Mouse (Mus musculus): ENCODE results near the gene Atf4. TPM values are rescaled to one million over a fixed set of nuclear protein-coding genes. Genes with fewer than 3 reads are reported as not detected.

Atf4 gene
- polyA plus RNA-seq (2015; fragmentation: Nextera tagmentation; extraction: Ambion mirVana), result 145 and 160 TPM in 2 replicates

DNA sequence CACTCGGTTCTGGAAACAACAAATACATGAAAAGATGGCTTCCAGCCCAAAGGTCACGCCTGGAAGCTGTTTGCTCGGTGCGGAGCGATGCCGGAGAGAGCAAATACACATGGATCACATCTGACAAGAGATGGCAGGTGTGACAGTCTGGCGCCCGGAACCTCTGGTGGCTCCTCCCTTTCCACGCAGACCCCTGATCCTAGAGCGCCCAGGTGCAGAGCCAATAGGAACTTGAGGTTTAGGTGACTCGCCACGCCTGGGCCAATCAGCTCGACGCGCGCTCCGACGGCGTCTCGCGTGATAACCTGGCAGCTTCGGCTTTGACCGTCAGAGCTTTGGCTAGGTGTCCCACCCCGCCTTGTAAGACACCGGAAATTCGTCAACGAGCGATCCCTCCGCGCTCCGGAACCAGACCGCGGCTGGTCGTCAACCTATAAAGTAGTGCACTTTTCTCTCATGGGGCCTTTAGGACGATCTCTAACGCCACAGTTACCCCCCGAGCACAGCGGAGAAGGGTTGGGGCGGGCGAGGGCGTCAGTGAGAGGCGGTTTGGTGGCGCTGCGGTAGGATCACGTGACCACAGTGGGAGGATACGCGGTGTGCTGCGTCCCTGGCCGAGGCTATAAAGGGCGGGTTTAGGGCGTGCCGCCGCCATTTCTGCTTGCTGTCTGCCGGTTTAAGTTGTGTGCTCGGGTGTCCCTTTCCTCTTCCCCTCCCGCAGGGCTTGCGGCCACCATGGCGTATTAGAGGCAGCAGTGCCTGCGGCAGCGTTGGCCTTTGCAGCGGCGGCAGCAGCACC is at the start of gene Atf4:
TSS of gene Atf4 (plus strand) at position 338 of the 799 bp plus-strand sequence.
- under 1% methylated on average over 62 of the region's 62 CpGs for WGBS
- peak within 1 kb of the TSS; percentile 100 for H3K9ac ChIP-seq
- H3K36me3 ChIP-seq, result peaks cover 57% of the 10 kb centered on the region
- peak within 1 kb of the TSS; percentile 97 for H3K4me3 ChIP-seq
- peak within 1 kb of the TSS; percentile 99 for H3K27ac ChIP-seq
- ATAC-seq (ENCODE audit: insufficient number of reproducible peaks, low FRiP score, low TSS enrichment, low read depth), result peak; percentile 93
- peaks cover 41% of the 10 kb centered on the region for H3K4me1 ChIP-seq
- H3K27me3 ChIP-seq, result no peaks in the 10 kb centered on the region
- H3K9me3 ChIP-seq, result no peaks in the 10 kb centered on the region
- H3K4me2 ChIP-seq, result peak within 1 kb of the TSS; percentile 85

- H3K9ac ChIP-seq, result no peak overlapping the region
- H3K4me3 ChIP-seq, result no peak overlapping the region
- no peak overlapping the region for H3K27ac ChIP-seq
- 84% methylated on average over 3 of the region's 3 CpGs for WGBS
- peaks cover 5% of the 10 kb centered on the region for H3K36me3 ChIP-seq
- H3K9me3 ChIP-seq, result no peaks in the 10 kb centered on the region
- H3K27me3 ChIP-seq, result no peaks in the 10 kb centered on the region
- H3K4me2 ChIP-seq, result no peak overlapping the region
- peaks cover 5% of the 10 kb centered on the region; the same call in 1 of the 2 replicates for H3K4me1 ChIP-seq
- no peak; the same call in 1 of the 2 replicates for ATAC-seq (ENCODE audit: insufficient number of reproducible peaks, low FRiP score, low TSS enrichment, low read depth)
Observed at GRCm38 (mm10) chr15:80206057-80206565, 48.9 kb upstream of the Atf4 start.

DNA sequence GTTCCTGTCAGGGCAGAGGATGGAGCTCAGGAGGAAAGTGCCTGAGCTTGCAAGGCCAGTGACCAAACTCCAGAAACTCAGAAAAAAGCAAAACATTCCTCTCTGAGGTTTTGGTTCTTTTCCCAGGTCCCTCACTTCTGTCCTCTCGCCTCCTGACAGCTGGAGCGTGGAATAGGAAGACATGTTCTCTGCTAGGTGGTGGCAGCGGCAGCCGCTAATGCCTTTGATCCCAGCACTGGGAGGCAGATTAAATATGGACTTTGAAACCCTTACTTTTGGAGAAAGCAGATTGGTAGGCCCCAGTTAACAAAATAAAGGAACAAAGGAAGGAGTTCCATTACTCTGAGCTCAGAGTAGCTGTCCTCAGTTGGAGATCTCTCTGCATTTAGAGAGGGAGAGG is 46.5 kb upstream of the Atf4 start:
- H3K4me3 ChIP-seq, result no peak overlapping the region
- H3K27me3 ChIP-seq, result no peaks in the 10 kb centered on the region
- no peaks in the 10 kb centered on the region for H3K9me3 ChIP-seq
- H3K9ac ChIP-seq, result no peak overlapping the region
- no peak for ATAC-seq (ENCODE audit: insufficient number of reproducible peaks, low FRiP score, low TSS enrichment, low read depth)
- H3K4me2 ChIP-seq, result no peak overlapping the region
- WGBS, result 32% methylated on average over 4 of the region's 4 CpGs
- H3K36me3 ChIP-seq, result peaks cover 25% of the 10 kb centered on the region
- no peak overlapping the region for H3K27ac ChIP-seq
- H3K4me1 ChIP-seq, result peaks cover 5% of the 10 kb centered on the region; the same call in 1 of the 2 replicates

- peaks cover 28% of the 10 kb centered on the region for H3K36me3 ChIP-seq
- no peak overlapping the region for H3K9ac ChIP-seq
- H3K27ac ChIP-seq, result no peak overlapping the region
- no peaks in the 10 kb centered on the region for H3K9me3 ChIP-seq
- no peak for ATAC-seq (ENCODE audit: insufficient number of reproducible peaks, low FRiP score, low TSS enrichment, low read depth)
- no peaks in the 10 kb centered on the region for H3K4me1 ChIP-seq
- H3K4me3 ChIP-seq, result no peak overlapping the region
- no peak overlapping the region for H3K4me2 ChIP-seq
- no peaks in the 10 kb centered on the region for H3K27me3 ChIP-seq
Observed at GRCm38 (mm10) chr15:80213688-80214087, 41.3 kb upstream of the Atf4 start.

GRCm38 (mm10) chr15:80215716-80216479 is 39.1 kb upstream of the Atf4 start:
- peaks cover 25% of the 10 kb centered on the region for H3K36me3 ChIP-seq
- WGBS, result 17% methylated on average over 10 of the region's 10 CpGs
- no peak overlapping the region for H3K4me2 ChIP-seq
- H3K9me3 ChIP-seq, result no peaks in the 10 kb centered on the region
- ATAC-seq (ENCODE audit: insufficient number of reproducible peaks, low FRiP score, low TSS enrichment, low read depth), result no peak
- no peak overlapping the region for H3K27ac ChIP-seq
- no peak overlapping the region for H3K4me3 ChIP-seq
- no peaks in the 10 kb centered on the region for H3K27me3 ChIP-seq
- H3K9ac ChIP-seq, result no peak overlapping the region
- no peaks in the 10 kb centered on the region for H3K4me1 ChIP-seq

GRCm38 (mm10) chr15:80216480-80216820 is 38.5 kb upstream of the Atf4 start:
- no peak overlapping the region for H3K4me3 ChIP-seq
- H3K27ac ChIP-seq, result no peak overlapping the region
- no peak overlapping the region for H3K4me2 ChIP-seq
- no peak for ATAC-seq (ENCODE audit: insufficient number of reproducible peaks, low FRiP score, low TSS enrichment, low read depth)
- no peaks in the 10 kb centered on the region for H3K27me3 ChIP-seq
- H3K36me3 ChIP-seq, result peaks cover 20% of the 10 kb centered on the region
- 64% methylated on average over 9 of the region's 9 CpGs for WGBS
- H3K9ac ChIP-seq, result no peak overlapping the region
- H3K4me1 ChIP-seq, result no peaks in the 10 kb centered on the region
- no peaks in the 10 kb centered on the region for H3K9me3 ChIP-seq

GRCm38 (mm10) chr15:80217476-80217875 is 37.5 kb upstream of the Atf4 start:
- H3K9me3 ChIP-seq, result no peaks in the 10 kb centered on the region
- H3K27ac ChIP-seq, result no peak overlapping the region
- 80% methylated on average over 10 of the region's 10 CpGs for WGBS
- no peak overlapping the region for H3K4me2 ChIP-seq
- H3K27me3 ChIP-seq, result no peaks in the 10 kb centered on the region
- H3K36me3 ChIP-seq, result peaks cover 9% of the 10 kb centered on the region; the same call in 1 of the 2 replicates
- no peak for ATAC-seq (ENCODE audit: insufficient number of reproducible peaks, low FRiP score, low TSS enrichment, low read depth)
- no peak overlapping the region for H3K4me3 ChIP-seq
- no peaks in the 10 kb centered on the region for H3K4me1 ChIP-seq
- H3K9ac ChIP-seq, result no peak overlapping the region

DNA sequence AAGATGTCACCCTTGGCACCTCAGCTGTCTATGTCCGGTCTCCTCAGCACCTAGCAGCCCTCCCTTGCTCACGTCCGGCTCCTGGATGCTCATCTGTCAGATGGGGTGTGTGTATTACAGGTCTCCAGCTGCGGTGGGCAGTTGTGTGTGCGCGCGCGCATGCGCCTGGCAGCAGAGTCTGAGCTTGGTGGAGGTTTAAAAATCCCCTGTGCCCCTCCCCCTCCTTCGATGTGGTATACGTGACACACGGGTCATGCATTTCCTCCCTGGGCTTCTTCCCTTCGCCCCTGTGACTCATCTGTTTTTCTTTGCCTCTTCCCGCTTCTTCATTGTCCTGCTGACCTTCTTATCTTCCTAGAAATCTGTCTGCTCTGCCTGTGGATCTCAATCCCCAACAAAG is 35.8 kb upstream of the Atf4 start:
- Histone ChIP-seq H3K9ac (no peak overlapping the region), H3K9me3 (no peaks in the 10 kb centered on the region), H3K4me1 (no peaks in the 10 kb centered on the region), H3K27me3 (no peaks in the 10 kb centered on the region), H3K27ac (no peak overlapping the region), H3K36me3 (no peaks in the 10 kb centered on the region), H3K4me3 (no peak overlapping the region), H3K4me2 (no peak overlapping the region)
- 40% methylated on average over 14 of the region's 14 CpGs for WGBS
- no peak for ATAC-seq (ENCODE audit: insufficient number of reproducible peaks, low FRiP score, low TSS enrichment, low read depth)

DNA sequence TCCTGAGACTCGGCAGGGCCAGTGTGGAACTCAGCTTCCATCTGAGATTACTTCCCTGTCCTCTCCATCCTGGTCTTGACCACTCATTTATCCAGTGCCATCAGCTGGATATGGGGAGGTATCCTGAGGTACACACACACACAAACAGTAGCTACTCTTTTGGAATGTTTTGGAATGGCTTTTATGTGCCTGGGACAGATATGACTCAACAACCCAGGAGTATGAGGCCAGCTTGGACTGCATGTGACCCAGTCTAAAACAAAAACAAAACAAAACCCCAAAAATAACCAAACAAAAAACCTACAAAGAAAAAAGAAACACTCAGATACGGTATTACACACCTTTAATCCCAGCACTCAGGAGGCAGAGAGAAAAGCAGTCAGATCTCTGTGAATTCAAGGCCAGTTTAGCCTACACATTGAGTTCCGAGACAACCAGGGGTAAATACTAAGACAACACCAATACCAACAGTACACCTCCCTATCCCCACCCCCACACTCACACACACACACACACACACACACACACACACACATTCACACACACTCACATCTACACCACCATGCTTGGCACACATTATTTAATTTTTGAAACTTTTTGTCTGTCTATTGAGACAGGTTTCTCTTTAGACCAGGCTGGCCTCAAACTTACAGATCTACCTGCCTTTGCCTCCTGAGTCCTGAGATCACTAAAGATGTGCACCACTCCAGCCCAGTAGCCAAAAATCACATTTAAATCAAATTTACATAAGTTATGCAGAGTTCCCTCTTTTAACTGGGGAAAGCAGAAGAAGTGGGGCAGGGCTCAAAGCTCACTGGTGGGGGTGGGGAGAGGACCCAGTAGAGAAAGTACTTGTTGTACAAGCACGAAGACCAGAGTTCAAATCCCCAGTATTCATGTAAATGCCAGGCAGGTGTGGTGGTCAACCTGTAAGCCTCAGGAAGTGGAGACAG is 35.0 kb upstream of the Atf4 start:
- H3K27ac ChIP-seq, result no peak overlapping the region
- H3K4me2 ChIP-seq, result no peak overlapping the region
- H3K9me3 ChIP-seq, result no peaks in the 10 kb centered on the region
- H3K4me3 ChIP-seq, result no peak overlapping the region
- 63% methylated on average over 4 of the region's 4 CpGs for WGBS
- no peaks in the 10 kb centered on the region for H3K4me1 ChIP-seq
- H3K9ac ChIP-seq, result no peak overlapping the region
- no peak for ATAC-seq (ENCODE audit: insufficient number of reproducible peaks, low FRiP score, low TSS enrichment, low read depth)
- no peaks in the 10 kb centered on the region for H3K36me3 ChIP-seq
- no peaks in the 10 kb centered on the region for H3K27me3 ChIP-seq

- Histone ChIP-seq H3K9me3 (no peaks in the 10 kb centered on the region), H3K27ac (no peak overlapping the region), H3K27me3 (no peaks in the 10 kb centered on the region), H3K4me1 (no peaks in the 10 kb centered on the region), H3K4me3 (no peak overlapping the region), H3K9ac (no peak overlapping the region), H3K36me3 (no peaks in the 10 kb centered on the region), H3K4me2 (no peak overlapping the region)
- no peak for ATAC-seq (ENCODE audit: insufficient number of reproducible peaks, low FRiP score, low TSS enrichment, low read depth)
- WGBS, result 67% methylated on average over 8 of the region's 8 CpGs
Observed at GRCm38 (mm10) chr15:80221031-80221430, 34.0 kb upstream of the Atf4 start.

DNA sequence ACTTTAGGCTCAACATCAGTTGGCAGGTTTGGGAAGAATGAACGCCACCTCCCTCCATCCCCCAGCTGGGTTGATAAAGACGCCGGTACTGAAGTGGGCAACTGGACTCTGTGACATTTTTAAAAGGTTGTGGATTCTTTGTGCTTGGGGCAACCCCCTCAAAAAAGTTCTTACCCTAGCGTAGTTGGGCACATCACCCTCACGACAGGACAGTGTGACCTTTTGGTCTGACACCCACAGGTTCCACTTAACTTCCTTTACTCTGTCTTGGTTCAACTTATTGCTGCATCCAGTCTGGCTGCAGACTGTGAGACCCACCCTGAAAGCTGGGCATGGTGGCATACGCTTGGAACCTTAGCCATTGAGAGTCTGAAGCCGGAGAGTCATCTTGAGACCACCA is 31.2 kb upstream of the Atf4 start:
- Histone ChIP-seq H3K4me1 (no peaks in the 10 kb centered on the region), H3K9me3 (no peaks in the 10 kb centered on the region), H3K9ac (no peak overlapping the region), H3K27me3 (no peaks in the 10 kb centered on the region), H3K4me2 (no peak overlapping the region), H3K4me3 (no peak overlapping the region), H3K36me3 (no peaks in the 10 kb centered on the region), H3K27ac (no peak overlapping the region)
- ATAC-seq (ENCODE audit: insufficient number of reproducible peaks, low FRiP score, low TSS enrichment, low read depth), result no peak
- 92% methylated on average over 7 of the region's 7 CpGs for WGBS
